Mouse (Mus musculus) liver, adult 2 months (tissue): ENCODE results near the gene Hnrnpa0. TPM values are rescaled to one million over a fixed set of nuclear protein-coding genes. Genes with fewer than 3 reads are reported as not detected.

ENCODE experiments used
- DNase-seq: peaks from one replicate; pipeline ENCODE4 v3.0.0-alpha.2; 2011; ENCODE audit warnings: low read depth, low spot score; ENCODE audit errors: extremely low read depth
- H3K27ac ChIP-seq: fragments of 200-500 bp; replicated peaks from 2 replicates; pipeline ENCODE4 v1.5.1; 2012; ENCODE audit warnings: low read depth, mild to moderate bottlenecking, control low read depth, inconsistent platforms, low read length; ENCODE audit not compliant: insufficient read depth
- H3K27me3 ChIP-seq: fragments of 200-500 bp; 2 replicates; pipeline ENCODE4 v1.6.1; 2012; ENCODE audit warnings: mild to moderate bottlenecking, moderate library complexity, low read length, inconsistent platforms; ENCODE audit not compliant: control insufficient read depth, insufficient read depth
- H3K36me3 ChIP-seq: fragments of 200-500 bp; 2 replicates; pipeline ENCODE4 v1.6.1; 2012; ENCODE audit warnings: low read length, inconsistent platforms; ENCODE audit not compliant: control insufficient read depth, insufficient read depth
- H3K4me1 ChIP-seq: fragments of 200-500 bp; 2 replicates; pipeline ENCODE4 v1.6.1; 2011; ENCODE audit warnings: low read length; ENCODE audit not compliant: control insufficient read depth, insufficient read depth
- H3K4me3 ChIP-seq: fragments of 200-500 bp; 2 replicates; pipeline ENCODE4 v1.5.1; 2011; ENCODE audit warnings: low read depth, mild to moderate bottlenecking, control low read depth, low read length, moderate library complexity; ENCODE audit not compliant: insufficient read depth
- H3K79me2 ChIP-seq: fragments of 200-500 bp; 2 replicates; pipeline ENCODE4 v1.6.1; 2012; ENCODE audit warnings: inconsistent platforms, mild to moderate bottlenecking, low read length, moderate library complexity; ENCODE audit not compliant: control insufficient read depth, insufficient read depth
- H3K9ac ChIP-seq: fragments of 200-500 bp; 2 replicates; pipeline ENCODE4 v1.6.1; 2012; ENCODE audit warnings: low read depth, mild to moderate bottlenecking, control low read depth, inconsistent platforms, low read length
- CTCF ChIP-seq: fragments of 200-500 bp; IDR thresholded peaks from 2 replicates; pipeline ENCODE4 v1.5.1; 2011; ENCODE audit warnings: low read depth, low read length, control low read depth
- POLR2A ChIP-seq: fragments of 200-500 bp; IDR thresholded peaks from 2 replicates; pipeline ENCODE4 v1.6.1; 2011; ENCODE audit warnings: low read length, control low read depth; ENCODE audit not compliant: insufficient read depth; ENCODE audit errors: extremely low read depth
- WGBS: fragments of 180-500 bp; shearing (Covaris S2); methylation state at CpG from one replicate; pipeline ENCODE4 v1.1.7; 2018; 5-methylcytosine and 5-hydroxymethylcytosine counted together
- polyA plus RNA-seq: library from polyadenylated mRNA; depleted of rRNA; stranded (reverse); fragments of >200 nt; gene quantifications from 2 replicates; pipeline ENCODE4 v1.2.3, GENCODE M21; 2012; rRNA removed
- total RNA-seq: library from RNA; depleted of rRNA; stranded (reverse); fragments of >200 nt; gene quantifications from 2 replicates; pipeline ENCODE4 v1.2.3, GENCODE M21; 2014; rRNA removed

Hnrnpa0 gene
- total and polyA plus RNA-seq, 2 experiments: 16.1 to 36.0 TPM

- TF ChIP-seq CTCF: no peak
- TF ChIP-seq POLR2A: no peak
- H3K4me3 ChIP-seq: no peak overlapping the region
- DNase-seq: no peak
- no peaks in the 10 kb centered on the region for H3K79me2 ChIP-seq
- no peaks in the 10 kb centered on the region for H3K27me3 ChIP-seq
- 96% methylated on average over 5 of the region's 5 CpGs for WGBS
- peaks cover under 1% of the 10 kb centered on the region; the same call in 1 of the 2 replicates for H3K36me3 ChIP-seq
- H3K27ac ChIP-seq: no peak overlapping the region
- no peaks in the 10 kb centered on the region for H3K4me1 ChIP-seq
- H3K9ac ChIP-seq: no peak overlapping the region
These were observed 44.0 kb downstream of the Hnrnpa0 start for GRCm38 (mm10) chr13:58084396-58084795.

- H3K27ac ChIP-seq: no peak overlapping the region
- no peak overlapping the region for H3K9ac ChIP-seq
- no peaks in the 10 kb centered on the region for H3K27me3 ChIP-seq
- TF ChIP-seq CTCF (no peak), POLR2A (no peak)
- no peak for DNase-seq
- 87% methylated on average over 11 of the region's 11 CpGs for WGBS
- H3K4me3 ChIP-seq: no peak overlapping the region
- H3K79me2 ChIP-seq: no peaks in the 10 kb centered on the region
- H3K4me1 ChIP-seq: no peaks in the 10 kb centered on the region
- H3K36me3 ChIP-seq: no peaks in the 10 kb centered on the region; the same call in 1 of the 2 replicates
These were observed 44.8 kb downstream of the Hnrnpa0 start for GRCm38 (mm10) chr13:58083521-58083920.

- Histone ChIP-seq H3K36me3 (no peaks in the 10 kb centered on the region; the same call in 1 of the 2 replicates), H3K9ac (no peak overlapping the region), H3K27me3 (no peaks in the 10 kb centered on the region), H3K4me3 (no peak overlapping the region), H3K79me2 (no peaks in the 10 kb centered on the region), H3K4me1 (no peaks in the 10 kb centered on the region), H3K27ac (no peak overlapping the region)
- no peak for DNase-seq
- 77% methylated on average over 5 of the region's 5 CpGs for WGBS
- TF ChIP-seq CTCF (no peak), POLR2A (no peak)
These were observed 45.3 kb downstream of the Hnrnpa0 start for GRCm38 (mm10) chr13:58083048-58083447.

GRCm38 (mm10) chr13:58078361-58078760 lies 50.0 kb downstream of the Hnrnpa0 start:
- TF ChIP-seq POLR2A: no peak
- Histone ChIP-seq H3K27me3 (no peaks in the 10 kb centered on the region), H3K79me2 (no peaks in the 10 kb centered on the region), H3K9ac (no peak overlapping the region), H3K4me1 (0 out of 2 replicates have a peak, but pooled peaks cover 2% of the 10 kb centered on the region), H3K27ac (no peak overlapping the region), H3K4me3 (no peak overlapping the region), H3K36me3 (no peaks in the 10 kb centered on the region; the same call in none of the 2 replicates)
- 79% methylated on average over 5 of the region's 5 CpGs for WGBS
- DNase-seq: no peak

Other genes starting within 250 kb of the Hnrnpa0 start
- not detected in 2 replicates for gene Spock1, start 220.2 kb downstream of the Hnrnpa0 start, total RNA-seq
- gene Spock1, start 220.2 kb downstream of the Hnrnpa0 start, polyA plus RNA-seq: not detected in 2 replicates
- 4.0 and 4.7 TPM in 2 replicates for gene Klhl3, start 15.0 kb downstream of the Hnrnpa0 start, total RNA-seq
- gene Klhl3, start 15.0 kb downstream of the Hnrnpa0 start, polyA plus RNA-seq: 3.2 TPM in 2 replicates
- 34.0 and 34.5 TPM in 2 replicates for gene Idnk, start 29.1 kb upstream of the Hnrnpa0 start, total RNA-seq
- 26.9 and 27.3 TPM in 2 replicates for gene Idnk, start 29.1 kb upstream of the Hnrnpa0 start, polyA plus RNA-seq
- 77.4 and 87.1 TPM in 2 replicates for gene Ubqln1, start 87.1 kb upstream of the Hnrnpa0 start, total RNA-seq
- gene Ubqln1, start 87.1 kb upstream of the Hnrnpa0 start, polyA plus RNA-seq: 119 and 146 TPM in 2 replicates
- gene Gkap1, start 147.1 kb upstream of the Hnrnpa0 start, total RNA-seq: 11.7 and 14.9 TPM in 2 replicates
- gene Gkap1, start 147.1 kb upstream of the Hnrnpa0 start, polyA plus RNA-seq: 3.5 and 4.3 TPM in 2 replicates
- gene Kif27, start 230.6 kb upstream of the Hnrnpa0 start, total RNA-seq: under 0.01 TPM in 1 of 2 replicates, not detected in the other
- gene Kif27, start 230.6 kb upstream of the Hnrnpa0 start, polyA plus RNA-seq: not detected in 2 replicates